Mouse (Mus musculus) heart, adult 2 months (tissue): ENCODE data around the gene Veph1. TPM values are rescaled to one million over a fixed set of nuclear protein-coding genes. Genes with fewer than 3 reads are reported as not detected.

Experiments
- DNase-seq, 2 experiments: peaks; one replicate each; pipeline ENCODE4 v3.0.0; 2021
- H3K27ac ChIP-seq: fragments of 200-600 bp; 2 replicates; pipeline ENCODE4 v1.8.1; 2022
- H3K27me3 ChIP-seq: fragments of 200-500 bp; 2 replicates; pipeline ENCODE4 v1.6.1; 2012; ENCODE audit warnings: mild to moderate bottlenecking, low read length, inconsistent platforms, mixed read lengths; ENCODE audit not compliant: control insufficient read depth, insufficient read depth
- H3K36me3 ChIP-seq: fragments of 200-500 bp; 2 replicates; pipeline ENCODE4 v1.6.1; 2012; ENCODE audit warnings: low read length, inconsistent platforms; ENCODE audit not compliant: control insufficient read depth, insufficient read depth
- H3K4me1 ChIP-seq: fragments of 200-500 bp; 2 replicates; pipeline ENCODE4 v1.6.1; 2011; ENCODE audit warnings: low read length; ENCODE audit not compliant: control insufficient read depth, insufficient read depth
- H3K4me3 ChIP-seq: fragments of 200-600 bp; 2 replicates; pipeline ENCODE4 v1.8.1; 2022
- H3K79me2 ChIP-seq: fragments of 200-500 bp; replicated peaks from 2 replicates; pipeline ENCODE4 v1.6.1; 2012; ENCODE audit warnings: mild to moderate bottlenecking, inconsistent platforms, low read length, moderate library complexity, mixed read lengths; ENCODE audit not compliant: control insufficient read depth, insufficient read depth
- H3K9ac ChIP-seq: fragments of 200-500 bp; 2 replicates; pipeline ENCODE4 v1.6.1; 2012; ENCODE audit warnings: low read depth, mild to moderate bottlenecking, control low read depth, inconsistent platforms, low read length, mixed read lengths
- CTCF ChIP-seq: fragments of 200-600 bp; IDR thresholded peaks from 2 replicates; pipeline ENCODE4 v1.8.1; 2022; ENCODE audit warnings: antibody characterized with exemption, mild to moderate bottlenecking, moderate library complexity
- EP300 ChIP-seq: fragments of 200-500 bp; IDR thresholded peaks from 2 replicates; pipeline ENCODE4 v1.6.1; 2011; ENCODE audit warnings: low read depth, low read length, control low read depth; ENCODE audit not compliant: insufficient read depth
- POLR2A ChIP-seq: fragments of 200-500 bp; IDR thresholded peaks from 2 replicates; pipeline ENCODE4 v1.6.1; 2011; ENCODE audit warnings: mild to moderate bottlenecking, low read depth, low read length, control low read depth; ENCODE audit not compliant: insufficient read depth
- WGBS: fragments of 180-500 bp; shearing (Covaris S2); methylation state at CpG from one replicate; pipeline ENCODE4 v1.1.7; 2018; 5-methylcytosine and 5-hydroxymethylcytosine counted together
- intact Hi-C: fragments of 180-260 bp; cut with DNase I; formaldehyde crosslinking; loops from one replicate; pipeline ENCODE4 v1.15.1; 2025
- polyA plus RNA-seq: library from polyadenylated mRNA; depleted of rRNA; stranded (reverse); fragments of >200 nt; gene quantifications from 2 replicates; pipeline ENCODE4 v1.2.3, GENCODE M21; 2012
- total RNA-seq, 2 experiments: library from RNA; stranded (reverse); gene quantifications; 2 replicates each; pipeline ENCODE4 v1.2.3; 2021

The Veph1 gene
- total and polyA plus RNA-seq, 3 experiments, result 0.04 TPM; not detected in 2

GRCm38 (mm10) chr3:66082975-66083374 is 213.7 kb downstream of the Veph1 start:
- Histone ChIP-seq H3K79me2 (no peaks in the 10 kb centered on the region), H3K4me3 (no peak overlapping the region), H3K27me3 (no peaks in the 10 kb centered on the region), H3K9ac (no peak overlapping the region), H3K36me3 (no peaks in the 10 kb centered on the region), H3K27ac (no peak overlapping the region), H3K4me1 (no peaks in the 10 kb centered on the region)
- no peak for TF ChIP-seq POLR2A
- no peak for TF ChIP-seq EP300
- TF ChIP-seq CTCF, result no peak
- 86% methylated on average over 4 of the region's 4 CpGs for WGBS
- intact Hi-C loops, result no loop called here
- DNase-seq, result no peak

GRCm38 (mm10) chr3:66081363-66081736 is 215.3 kb downstream of the Veph1 start:
- no peaks in the 10 kb centered on the region for H3K4me1 ChIP-seq
- H3K27ac ChIP-seq, result no peak overlapping the region
- H3K4me3 ChIP-seq, result no peak overlapping the region
- 59% methylated on average over 3 of the region's 3 CpGs for WGBS
- no peak overlapping the region for H3K9ac ChIP-seq
- DNase-seq, result no peak
- no peaks in the 10 kb centered on the region for H3K36me3 ChIP-seq
- TF ChIP-seq POLR2A, result no peak
- no peak for TF ChIP-seq EP300
- no peak for TF ChIP-seq CTCF
- H3K79me2 ChIP-seq, result no peaks in the 10 kb centered on the region
- no peaks in the 10 kb centered on the region for H3K27me3 ChIP-seq
- intact Hi-C loops, result no loop called here

GRCm38 (mm10) chr3:66080631-66081362 is 215.8 kb downstream of the Veph1 start:
- H3K27me3 ChIP-seq, result no peaks in the 10 kb centered on the region

GRCm38 (mm10) chr3:66079886-66080285 is 216.8 kb downstream of the Veph1 start:
- Histone ChIP-seq H3K4me3 (no peak overlapping the region), H3K4me1 (no peaks in the 10 kb centered on the region), H3K9ac (no peak overlapping the region), H3K27ac (no peak overlapping the region), H3K79me2 (no peaks in the 10 kb centered on the region), H3K36me3 (no peaks in the 10 kb centered on the region), H3K27me3 (no peaks in the 10 kb centered on the region)
- TF ChIP-seq EP300 (no peak), CTCF (no peak), POLR2A (no peak)
- no peak for DNase-seq
- 72% methylated on average over 4 of the region's 4 CpGs for WGBS
- intact Hi-C loops, result no loop called here

More at GRCm38 (mm10) chr3:66080631-66081362, 215.8 kb downstream of the Veph1 start:
- intact Hi-C loops, result no loop called here
- H3K79me2 ChIP-seq, result no peaks in the 10 kb centered on the region
- H3K4me3 ChIP-seq, result no peak overlapping the region
- 59% methylated on average over 4 of the region's 4 CpGs for WGBS
- no peaks in the 10 kb centered on the region for H3K36me3 ChIP-seq
- DNase-seq, result no peak
- no peak for TF ChIP-seq CTCF
- no peak for TF ChIP-seq EP300
- no peak for TF ChIP-seq POLR2A
- H3K27ac ChIP-seq, result no peak overlapping the region
- H3K4me1 ChIP-seq, result no peaks in the 10 kb centered on the region
- H3K9ac ChIP-seq, result no peak overlapping the region

- WGBS, result 88% methylated on average over 6 of the region's 6 CpGs
- intact Hi-C loops, result no loop called here
- no peak overlapping the region for H3K4me3 ChIP-seq
- H3K79me2 ChIP-seq, result no peaks in the 10 kb centered on the region
- H3K27me3 ChIP-seq, result no peaks in the 10 kb centered on the region
- H3K36me3 ChIP-seq, result no peaks in the 10 kb centered on the region
- no peak overlapping the region for H3K27ac ChIP-seq
- TF ChIP-seq POLR2A (no peak), EP300 (no peak), CTCF (no peak)
- no peak for DNase-seq
- H3K4me1 ChIP-seq, result no peaks in the 10 kb centered on the region
- H3K9ac ChIP-seq, result no peak overlapping the region
Measured at GRCm38 (mm10) chr3:66078898-66079537, 217.6 kb downstream of the Veph1 start.

GRCm38 (mm10) chr3:66078026-66078721 is 218.5 kb downstream of the Veph1 start:
- peak; percentile 15 to 21 for DNase-seq
- H3K4me3 ChIP-seq, result no peak overlapping the region

More at GRCm38 (mm10) chr3:66078026-66078721, 218.5 kb downstream of the Veph1 start:
- H3K27me3 ChIP-seq, result no peaks in the 10 kb centered on the region
- no peaks in the 10 kb centered on the region for H3K4me1 ChIP-seq
- intact Hi-C loops, result no loop called here
- WGBS, result 77% methylated on average over 23 of the region's 23 CpGs
- no peak overlapping the region for H3K27ac ChIP-seq
- no peaks in the 10 kb centered on the region for H3K79me2 ChIP-seq
- no peaks in the 10 kb centered on the region for H3K36me3 ChIP-seq
- H3K9ac ChIP-seq, result no peak overlapping the region
- TF ChIP-seq POLR2A (no peak), EP300 (no peak), CTCF (peak; percentile 32)
